Mouse (Mus musculus): ENCODE measurements around the gene Utp11. TPM values are rescaled to one million over a fixed set of nuclear protein-coding genes. Genes with fewer than 3 reads are reported as not detected.
A peak's percentile ranks its signal among the peaks of the same experiment; 100 is the strongest.

Gene Utp11
- total and polyA plus RNA-seq, 2 experiments: 5.5 to 11.6 TPM

DNA sequence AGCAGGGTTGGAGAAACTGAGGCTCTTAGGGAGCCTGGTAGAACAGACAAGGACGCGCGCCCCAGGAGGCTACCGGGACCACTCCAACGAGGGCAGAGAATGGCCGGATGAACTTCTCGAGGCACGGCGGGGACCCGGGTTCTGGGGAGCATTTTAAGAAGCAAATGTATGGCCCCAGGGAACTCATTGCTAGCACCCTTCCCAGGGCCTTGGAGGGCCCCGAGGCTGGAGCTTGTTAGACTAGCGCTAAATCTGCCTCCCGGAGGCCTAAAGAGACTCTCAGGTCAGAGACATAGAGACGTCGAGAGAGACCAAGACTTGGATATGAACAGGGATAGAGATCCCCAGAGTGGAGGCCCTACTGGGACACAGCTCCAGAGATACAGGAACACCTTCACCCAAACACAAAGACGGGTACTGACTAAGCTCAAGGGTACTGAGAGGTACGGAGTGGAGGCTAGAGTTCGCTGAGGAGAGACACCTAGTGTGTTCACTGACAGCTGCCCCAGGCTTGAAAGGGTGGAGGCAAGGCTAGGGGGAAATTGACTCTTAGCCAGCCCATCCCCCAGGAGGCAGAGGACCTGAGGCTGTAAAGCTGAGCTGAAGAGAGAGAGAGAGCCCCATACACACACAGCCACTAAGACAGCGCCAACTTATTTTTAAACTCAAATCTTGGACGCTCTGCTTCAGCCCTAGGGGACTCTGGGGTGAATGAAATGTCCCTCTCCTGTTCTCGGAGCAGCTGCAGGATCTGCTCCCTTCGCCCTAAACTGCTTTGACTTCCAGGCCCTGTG is 7.8 kb upstream of the Utp11 start:
- peaks cover 5% of the 10 kb centered on the region for H3K4me1 ChIP-seq (ENCODE audit: control insufficient read depth, insufficient read depth, low read length)
- H3K27ac ChIP-seq (replicated peaks; ENCODE audit: insufficient read depth, low read depth, low read length): no peak overlapping the region
- no peak for DNase-seq (ENCODE audit: extremely low read depth, low read depth, low spot score)
- peak overlapping the region; percentile 89 for H3K4me3 ChIP-seq (ENCODE audit: insufficient read depth, low read depth, low read length)
- TF ChIP-seq CTCF (IDR thresholded peaks at IDR 0.05; ENCODE audit: low read depth, low read length) (no peak), POLR2A (IDR thresholded peaks at IDR 0.05; ENCODE audit: extremely low read depth, insufficient read depth, low read length) (no peak)
- no peaks in the 10 kb centered on the region for H3K79me2 ChIP-seq (ENCODE audit: control insufficient read depth, insufficient read depth, low read length)
- no peaks in the 10 kb centered on the region for H3K36me3 ChIP-seq (ENCODE audit: control insufficient read depth, insufficient read depth, low read length)
- H3K9ac ChIP-seq (ENCODE audit: low read depth, low read length): peak overlapping the region; percentile 84
- H3K27me3 ChIP-seq (ENCODE audit: control insufficient read depth, insufficient read depth, low read length): peaks cover 3% of the 10 kb centered on the region; the same call in 1 of the 2 replicates
- WGBS: 30% methylated on average over 22 of the region's 22 CpGs

DNA sequence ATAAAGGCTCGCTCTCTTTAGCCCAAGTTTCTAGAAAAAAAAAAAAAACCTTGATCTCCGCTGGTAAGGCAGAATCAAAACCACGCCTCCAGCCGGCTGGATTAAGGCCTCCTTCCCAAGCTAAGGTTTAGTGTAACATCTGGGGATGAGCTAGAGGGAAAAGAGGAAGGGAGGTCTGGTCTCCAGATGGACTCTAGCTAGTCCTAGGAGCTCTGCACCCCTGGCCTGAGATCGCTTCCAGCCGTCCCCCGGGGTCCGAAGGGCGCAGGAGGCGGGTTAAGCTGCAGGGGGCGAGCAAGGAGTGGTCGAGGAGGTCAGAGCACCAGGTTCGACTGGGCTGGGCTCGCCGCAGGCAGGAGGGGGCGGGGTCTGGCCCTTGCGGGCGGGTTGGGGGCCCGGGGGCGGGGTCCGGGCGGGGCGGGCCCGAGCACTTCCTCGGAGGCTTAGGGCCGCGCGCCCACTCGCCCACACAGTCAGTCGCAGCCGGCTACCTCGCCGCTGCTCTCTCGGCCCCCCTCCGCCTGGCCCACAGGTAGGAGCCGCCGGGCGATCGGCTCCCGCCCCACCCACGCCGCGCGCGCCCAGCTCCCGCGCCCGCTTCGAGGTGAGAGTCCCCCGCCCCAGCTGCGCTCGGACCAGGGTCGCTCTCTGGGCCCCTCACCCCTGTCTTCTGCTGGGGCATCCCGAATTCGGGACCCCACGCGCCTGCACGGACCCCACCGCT is 7.0 kb upstream of the Utp11 start, which contains the start of gene Fhl3:
Gene Fhl3 (plus strand): TSS at position 454 of the 724 bp plus-strand sequence.
- no peaks in the 10 kb centered on the region for H3K79me2 ChIP-seq (ENCODE audit: control insufficient read depth, insufficient read depth, low read length)
- WGBS: 2% methylated on average over 53 of the region's 59 CpGs
- DNase-seq (ENCODE audit: extremely low read depth, low read depth, low spot score): peak; percentile 17
- H3K4me1 ChIP-seq (ENCODE audit: control insufficient read depth, insufficient read depth, low read length): peaks cover 3% of the 10 kb centered on the region
- no peak for TF ChIP-seq POLR2A (IDR thresholded peaks at IDR 0.05; ENCODE audit: extremely low read depth, insufficient read depth, low read length)
- TF ChIP-seq CTCF (IDR thresholded peaks at IDR 0.05; ENCODE audit: low read depth, low read length): no peak
- H3K4me3 ChIP-seq (ENCODE audit: insufficient read depth, low read depth, low read length): peak within 1 kb of the TSS; percentile 89
- peaks cover 3% of the 10 kb centered on the region; the same call in 1 of the 2 replicates for H3K27me3 ChIP-seq (ENCODE audit: control insufficient read depth, insufficient read depth, low read length)
- H3K36me3 ChIP-seq (ENCODE audit: control insufficient read depth, insufficient read depth, low read length): no peaks in the 10 kb centered on the region
- peak within 1 kb of the TSS; percentile 84 for H3K9ac ChIP-seq (ENCODE audit: low read depth, low read length)
- no peak within 1 kb of the TSS for H3K27ac ChIP-seq (replicated peaks; ENCODE audit: insufficient read depth, low read depth, low read length)

- H3K79me2 ChIP-seq (ENCODE audit: control insufficient read depth, insufficient read depth, low read length): no peaks in the 10 kb centered on the region
- 78% methylated on average over 6 of the region's 6 CpGs for WGBS
- H3K36me3 ChIP-seq (ENCODE audit: control insufficient read depth, insufficient read depth, low read length): no peaks in the 10 kb centered on the region
- no peak overlapping the region for H3K9ac ChIP-seq (ENCODE audit: low read depth, low read length)
- peaks cover 3% of the 10 kb centered on the region for H3K4me1 ChIP-seq (ENCODE audit: control insufficient read depth, insufficient read depth, low read length)
- no peak overlapping the region for H3K4me3 ChIP-seq (ENCODE audit: insufficient read depth, low read depth, low read length)
- no peak overlapping the region for H3K27ac ChIP-seq (replicated peaks; ENCODE audit: insufficient read depth, low read depth, low read length)
- DNase-seq (ENCODE audit: extremely low read depth, low read depth, low spot score): no peak
- H3K27me3 ChIP-seq (ENCODE audit: control insufficient read depth, insufficient read depth, low read length): peaks cover 3% of the 10 kb centered on the region; the same call in 1 of the 2 replicates
- TF ChIP-seq POLR2A (IDR thresholded peaks at IDR 0.05; ENCODE audit: extremely low read depth, insufficient read depth, low read length) (no peak), CTCF (IDR thresholded peaks at IDR 0.05; ENCODE audit: low read depth, low read length) (no peak)
Observed at GRCm38 (mm10) chr4:124699791-124700190, 6.4 kb upstream of the Utp11 start.

DNA sequence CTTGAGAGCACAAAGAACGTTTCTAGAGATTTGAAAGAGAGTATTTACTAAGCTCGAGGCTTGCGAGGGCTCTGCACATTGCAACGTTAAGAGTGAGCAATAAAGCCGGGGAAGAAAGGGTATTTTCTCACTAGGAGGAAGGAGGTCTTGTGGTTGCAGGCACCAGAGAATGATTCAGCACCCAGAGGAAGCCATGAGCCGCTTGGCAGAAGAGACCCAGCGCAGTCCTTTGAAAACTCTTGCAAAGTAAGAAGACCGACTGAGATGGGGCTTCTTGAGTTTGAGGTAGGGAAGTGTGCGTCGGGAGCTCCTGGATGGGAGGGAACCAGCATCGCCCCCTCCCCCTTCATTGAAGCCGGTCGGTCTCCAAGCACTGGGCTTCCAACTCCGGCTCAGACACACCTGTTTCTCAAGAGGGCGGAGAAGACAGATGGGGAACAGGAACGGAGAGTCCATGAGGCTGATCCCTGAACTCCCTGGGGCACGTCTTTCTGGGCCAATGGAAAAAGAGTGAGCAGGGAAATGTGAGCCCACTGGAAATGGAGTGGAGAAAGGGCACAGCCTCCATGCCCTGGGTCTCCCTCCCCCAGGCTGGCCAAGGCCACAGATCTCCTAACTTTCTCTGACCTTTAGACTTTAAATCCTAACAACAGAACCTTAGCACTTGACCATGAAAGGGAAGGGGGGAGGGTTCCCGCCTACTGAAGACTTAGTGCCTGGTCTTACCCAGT is 2.6 kb upstream of the Utp11 start:
- Histone ChIP-seq H3K36me3 (ENCODE audit: control insufficient read depth, insufficient read depth, low read length) (no peaks in the 10 kb centered on the region), H3K4me3 (ENCODE audit: insufficient read depth, low read depth, low read length) (no peak overlapping the region), H3K9ac (ENCODE audit: low read depth, low read length) (no peak overlapping the region), H3K27me3 (ENCODE audit: control insufficient read depth, insufficient read depth, low read length) (peaks cover 3% of the 10 kb centered on the region; the same call in 1 of the 2 replicates), H3K79me2 (ENCODE audit: control insufficient read depth, insufficient read depth, low read length) (peaks cover 12% of the 10 kb centered on the region; the same call in 1 of the 2 replicates), H3K4me1 (ENCODE audit: control insufficient read depth, insufficient read depth, low read length) (peaks cover under 1% of the 10 kb centered on the region; the same call in 1 of the 2 replicates), H3K27ac (replicated peaks; ENCODE audit: insufficient read depth, low read depth, low read length) (no peak overlapping the region)
- no peak for DNase-seq (ENCODE audit: extremely low read depth, low read depth, low spot score)
- WGBS: 52% methylated on average over 18 of the region's 18 CpGs
- no peak for TF ChIP-seq CTCF (IDR thresholded peaks at IDR 0.05; ENCODE audit: low read depth, low read length)
- no peak for TF ChIP-seq POLR2A (IDR thresholded peaks at IDR 0.05; ENCODE audit: extremely low read depth, insufficient read depth, low read length)

GRCm38 (mm10) chr4:124694572-124694971 is 1.2 kb upstream of the Utp11 start:
- H3K36me3 ChIP-seq (ENCODE audit: control insufficient read depth, insufficient read depth, low read length): no peaks in the 10 kb centered on the region
- peaks cover 2% of the 10 kb centered on the region; the same call in 1 of the 2 replicates for H3K4me1 ChIP-seq (ENCODE audit: control insufficient read depth, insufficient read depth, low read length)
- no peak overlapping the region for H3K4me3 ChIP-seq (ENCODE audit: insufficient read depth, low read depth, low read length)
- H3K9ac ChIP-seq (ENCODE audit: low read depth, low read length): no peak overlapping the region
- 88% methylated on average over 2 of the region's 2 CpGs for WGBS
- TF ChIP-seq CTCF (IDR thresholded peaks at IDR 0.05; ENCODE audit: low read depth, low read length): no peak
- no peak for TF ChIP-seq POLR2A (IDR thresholded peaks at IDR 0.05; ENCODE audit: extremely low read depth, insufficient read depth, low read length)
- no peaks in the 10 kb centered on the region for H3K27me3 ChIP-seq (ENCODE audit: control insufficient read depth, insufficient read depth, low read length)
- no peak overlapping the region for H3K27ac ChIP-seq (replicated peaks; ENCODE audit: insufficient read depth, low read depth, low read length)
- peaks cover 17% of the 10 kb centered on the region; the same call in 1 of the 2 replicates for H3K79me2 ChIP-seq (ENCODE audit: control insufficient read depth, insufficient read depth, low read length)
- DNase-seq (ENCODE audit: extremely low read depth, low read depth, low spot score): no peak
